Mouse (Mus musculus) stomach, embryonic 15.5 days (tissue): ENCODE data around the gene Chd9. TPM values are rescaled to one million over a fixed set of nuclear protein-coding genes. Genes with fewer than 3 reads are reported as not detected.
A peak's percentile ranks its signal among the peaks of the same experiment; 100 is the strongest.

Experiments
- ATAC-seq: fragments of 200-750 bp; cut with Nextera tagmentation; 2 replicates; pipeline ENCODE4 v1.8.0; 2017; ENCODE audit warnings: low read depth, moderate number of reproducible peaks, moderate TSS enrichment; ENCODE audit not compliant: insufficient read depth, low FRiP score
- H3K27ac ChIP-seq: fragments of 300-500 bp; sonication (generic); 2 replicates; pipeline ENCODE4 v1.5.1; 2015; ENCODE audit warnings: mild to moderate bottlenecking, inconsistent platforms
- H3K27me3 ChIP-seq: fragments of 300-500 bp; sonication (generic); replicated peaks from 2 replicates; pipeline ENCODE4 v1.6.1; 2015; ENCODE audit warnings: inconsistent platforms
- H3K36me3 ChIP-seq: fragments of 300-500 bp; sonication (generic); 2 replicates; pipeline ENCODE4 v1.6.1; 2015; ENCODE audit warnings: inconsistent platforms
- H3K4me1 ChIP-seq: fragments of 300-500 bp; sonication (generic); 2 replicates; pipeline ENCODE4 v1.6.1; 2015; ENCODE audit warnings: inconsistent platforms
- H3K4me2 ChIP-seq: fragments of 300-500 bp; sonication (generic); 2 replicates; pipeline ENCODE4 v1.6.1; 2015; ENCODE audit warnings: mild to moderate bottlenecking, inconsistent platforms
- H3K4me3 ChIP-seq: fragments of 300-500 bp; sonication (generic); replicated peaks from 2 replicates; pipeline ENCODE4 v1.5.1; 2015; ENCODE audit warnings: inconsistent platforms
- H3K9ac ChIP-seq: fragments of 300-500 bp; sonication (generic); 2 replicates; pipeline ENCODE4 v1.6.1; 2015; ENCODE audit warnings: inconsistent platforms
- H3K9me3 ChIP-seq: fragments of 300-500 bp; sonication (generic); 2 replicates; pipeline ENCODE4 v1.6.1; 2016; ENCODE audit warnings: inconsistent platforms
- whole genome bisulfite sequencing: fragments of 180-500 bp; shearing (Covaris S2); methylation state at CpG from one replicate; pipeline ENCODE4 v1.1.7; 2015; 5-methylcytosine and 5-hydroxymethylcytosine counted together
- polyA plus RNA-seq: library from polyadenylated mRNA; unstranded; fragments of >200 nt; fragmentation: Nextera tagmentation; extraction: Ambion mirVana; gene quantifications from 2 replicates; pipeline ENCODE4 v1.2.1, GENCODE M21; 2015

Chd9 gene
- polyA plus RNA-seq, 1 experiment from 2014 or later = 185 TPM

DNA sequence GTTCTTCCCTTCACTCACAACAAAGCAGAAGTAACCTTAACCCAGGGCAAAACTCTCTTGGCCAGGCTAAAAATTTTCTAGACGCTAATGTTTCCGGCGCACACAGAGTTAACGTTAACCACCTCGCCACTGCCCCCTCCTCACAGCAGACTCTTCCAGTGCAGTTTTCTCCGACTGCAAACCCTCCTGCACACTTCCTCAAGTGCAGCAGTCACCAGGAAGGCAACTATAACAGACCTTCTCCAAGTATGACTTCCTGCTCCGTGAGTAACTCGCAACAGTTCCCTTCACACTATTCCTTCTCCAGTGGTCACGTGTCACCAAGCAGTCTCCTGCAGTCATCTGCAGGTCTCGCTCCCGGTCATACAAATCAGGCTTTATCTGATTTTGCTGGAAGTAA is 104.8 kb downstream of the Chd9 start:
- Histone ChIP-seq H3K4me2 (no peak overlapping the region), H3K27me3 (no peaks in the 10 kb centered on the region), H3K4me3 (no peak overlapping the region), H3K9me3 (no peaks in the 10 kb centered on the region), H3K27ac (no peak overlapping the region), H3K4me1 (no peaks in the 10 kb centered on the region; the same call in 1 of the 2 replicates), H3K9ac (no peak overlapping the region), H3K36me3 (peaks cover 15% of the 10 kb centered on the region; the same call in 1 of the 2 replicates)
- no peak for ATAC-seq
- WGBS = 44% methylated on average over 11 of the region's 11 CpGs

DNA sequence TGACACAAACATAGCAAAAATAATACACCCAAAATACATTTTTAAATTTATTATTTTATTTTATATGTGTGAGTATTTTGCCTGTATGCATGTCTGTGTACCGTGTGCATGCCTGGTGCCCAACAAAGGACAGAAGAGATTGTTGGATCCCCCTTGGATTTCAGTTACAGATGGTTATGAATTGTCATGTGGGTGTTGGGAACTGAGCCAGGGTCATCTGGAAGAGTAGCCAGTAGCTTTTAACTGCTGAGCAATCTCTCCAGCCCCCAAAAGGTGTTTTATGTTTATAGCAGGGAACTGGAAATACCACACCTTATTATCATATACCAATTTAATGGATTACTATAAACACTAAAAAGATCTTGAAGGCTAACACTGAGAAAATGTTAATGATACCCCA is 106.6 kb downstream of the Chd9 start:
- Histone ChIP-seq H3K4me1 (no peaks in the 10 kb centered on the region; the same call in 1 of the 2 replicates), H3K36me3 (peaks cover 15% of the 10 kb centered on the region; the same call in 1 of the 2 replicates), H3K9ac (no peak overlapping the region), H3K27me3 (no peaks in the 10 kb centered on the region), H3K4me3 (no peak overlapping the region), H3K27ac (no peak overlapping the region), H3K4me2 (no peak overlapping the region), H3K9me3 (no peaks in the 10 kb centered on the region)
- ATAC-seq = no peak
- 85% methylated on average over 1 of the region's 1 CpGs for WGBS

DNA sequence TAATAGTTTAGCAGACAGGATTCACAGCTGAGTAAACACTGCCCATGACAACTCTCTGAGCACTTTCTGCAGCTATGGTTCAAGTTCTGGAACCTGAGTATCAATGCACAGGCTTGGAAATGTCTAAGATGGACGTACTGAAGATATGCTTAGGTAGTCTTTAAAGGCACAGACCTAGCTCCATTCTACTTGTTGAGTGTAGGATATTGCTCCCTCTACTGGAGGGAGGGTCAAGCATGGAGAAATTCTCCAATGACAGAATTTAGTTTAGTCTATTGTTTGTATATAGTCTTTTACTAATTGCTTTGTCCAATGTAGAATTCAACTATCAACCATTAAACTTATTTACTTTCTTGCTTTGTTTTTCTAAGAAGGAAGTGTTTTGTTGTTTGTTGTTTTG is 108.7 kb downstream of the Chd9 start:
- Histone ChIP-seq H3K27me3 (no peaks in the 10 kb centered on the region), H3K36me3 (peaks cover 15% of the 10 kb centered on the region; the same call in 1 of the 2 replicates), H3K4me1 (no peaks in the 10 kb centered on the region; the same call in 1 of the 2 replicates), H3K4me3 (no peak overlapping the region), H3K9ac (no peak overlapping the region), H3K9me3 (no peaks in the 10 kb centered on the region), H3K27ac (no peak overlapping the region), H3K4me2 (no peak overlapping the region)
- WGBS = 71% methylated on average over 1 of the region's 1 CpGs
- ATAC-seq = no peak

DNA sequence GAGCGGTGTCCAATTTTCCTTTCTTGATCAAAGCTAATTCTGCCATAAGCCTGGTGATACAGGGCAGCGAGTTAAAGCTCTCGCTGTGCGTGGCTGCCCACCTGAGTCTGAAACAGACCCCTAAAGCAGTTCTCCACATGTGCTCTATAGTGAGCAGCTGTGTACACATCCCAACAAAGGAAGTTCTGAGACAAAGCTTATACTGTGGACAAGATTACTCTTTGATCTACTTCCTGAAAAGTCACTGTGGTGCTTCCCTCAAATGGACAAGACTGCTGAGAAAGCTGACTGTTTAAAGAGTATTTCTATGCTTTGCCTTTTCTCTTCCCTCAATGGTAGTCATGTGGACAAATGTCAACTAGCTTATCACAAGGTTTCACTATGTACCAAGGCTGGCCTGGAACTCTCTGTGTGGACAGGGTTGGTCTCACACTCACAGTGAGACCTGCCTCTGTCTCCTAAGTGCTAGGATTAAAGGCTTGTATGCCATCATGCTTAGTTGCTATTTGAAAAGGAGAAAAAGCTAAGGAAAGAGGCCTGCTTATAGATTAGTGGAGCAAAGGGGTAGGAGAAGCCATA is 110.3 kb downstream of the Chd9 start:
- Histone ChIP-seq H3K4me3 (no peak overlapping the region), H3K36me3 (0 out of 2 replicates have a peak, but pooled peaks cover 9% of the 10 kb centered on the region), H3K9ac (no peak overlapping the region), H3K27me3 (no peaks in the 10 kb centered on the region), H3K9me3 (no peaks in the 10 kb centered on the region), H3K27ac (no peak overlapping the region), H3K4me2 (no peak overlapping the region), H3K4me1 (no peaks in the 10 kb centered on the region; the same call in 1 of the 2 replicates)
- WGBS = 74% methylated on average over 4 of the region's 4 CpGs
- ATAC-seq = peak; percentile 79

DNA sequence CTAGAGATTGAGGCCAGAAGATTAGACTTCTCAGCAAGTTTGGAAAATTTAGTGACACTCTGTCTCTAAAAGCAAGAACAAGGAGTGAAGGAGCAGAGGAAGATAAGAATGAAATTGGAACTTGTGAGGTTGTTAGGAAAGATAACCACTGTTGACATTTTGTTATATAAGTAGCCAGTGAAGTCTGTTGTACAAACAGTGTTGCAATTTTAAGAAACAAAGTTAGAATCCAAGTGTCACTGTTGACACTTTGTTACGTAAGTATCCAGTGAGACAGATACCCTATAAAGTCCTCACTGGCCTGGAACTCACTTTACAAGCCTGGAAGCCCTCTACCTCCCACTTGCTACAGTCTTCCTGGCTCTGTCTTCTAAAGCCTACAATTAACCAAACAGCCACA is 111.7 kb downstream of the Chd9 start:
- Histone ChIP-seq H3K36me3 (0 out of 2 replicates have a peak, but pooled peaks cover 9% of the 10 kb centered on the region), H3K9ac (no peak overlapping the region), H3K4me2 (no peak overlapping the region), H3K27ac (no peak overlapping the region), H3K9me3 (no peaks in the 10 kb centered on the region), H3K4me3 (no peak overlapping the region), H3K27me3 (no peaks in the 10 kb centered on the region), H3K4me1 (no peaks in the 10 kb centered on the region; the same call in 1 of the 2 replicates)
- 90% methylated on average over 1 of the region's 1 CpGs for WGBS
- ATAC-seq = no peak

DNA sequence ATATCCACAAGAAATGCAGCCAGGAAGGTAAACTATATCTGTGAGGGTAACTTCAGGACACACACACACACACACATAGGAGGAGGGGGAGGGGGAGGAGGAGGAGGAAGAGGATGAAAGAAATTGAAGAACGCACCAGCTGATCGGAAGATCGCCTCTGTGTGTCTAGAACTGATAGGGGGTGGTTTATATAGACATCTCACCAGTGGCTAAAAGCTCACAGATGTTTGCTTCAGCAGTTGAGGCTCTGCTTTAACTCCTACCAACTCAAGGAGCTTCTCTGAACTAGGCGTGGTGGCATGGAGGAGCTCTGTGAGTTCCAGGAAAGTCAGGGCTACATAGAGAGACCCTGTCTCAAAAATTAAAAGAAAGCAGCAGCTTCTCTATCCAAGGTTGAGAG is 115.6 kb downstream of the Chd9 start:
- no peaks in the 10 kb centered on the region for H3K9me3 ChIP-seq
- H3K4me3 ChIP-seq = no peak overlapping the region
- H3K4me2 ChIP-seq = no peak overlapping the region
- no peak for ATAC-seq
- H3K36me3 ChIP-seq = no peaks in the 10 kb centered on the region
- WGBS = 78% methylated on average over 4 of the region's 4 CpGs
- H3K27ac ChIP-seq = no peak overlapping the region
- H3K9ac ChIP-seq = no peak overlapping the region
- H3K4me1 ChIP-seq = no peaks in the 10 kb centered on the region; the same call in 1 of the 2 replicates
- no peaks in the 10 kb centered on the region for H3K27me3 ChIP-seq

DNA sequence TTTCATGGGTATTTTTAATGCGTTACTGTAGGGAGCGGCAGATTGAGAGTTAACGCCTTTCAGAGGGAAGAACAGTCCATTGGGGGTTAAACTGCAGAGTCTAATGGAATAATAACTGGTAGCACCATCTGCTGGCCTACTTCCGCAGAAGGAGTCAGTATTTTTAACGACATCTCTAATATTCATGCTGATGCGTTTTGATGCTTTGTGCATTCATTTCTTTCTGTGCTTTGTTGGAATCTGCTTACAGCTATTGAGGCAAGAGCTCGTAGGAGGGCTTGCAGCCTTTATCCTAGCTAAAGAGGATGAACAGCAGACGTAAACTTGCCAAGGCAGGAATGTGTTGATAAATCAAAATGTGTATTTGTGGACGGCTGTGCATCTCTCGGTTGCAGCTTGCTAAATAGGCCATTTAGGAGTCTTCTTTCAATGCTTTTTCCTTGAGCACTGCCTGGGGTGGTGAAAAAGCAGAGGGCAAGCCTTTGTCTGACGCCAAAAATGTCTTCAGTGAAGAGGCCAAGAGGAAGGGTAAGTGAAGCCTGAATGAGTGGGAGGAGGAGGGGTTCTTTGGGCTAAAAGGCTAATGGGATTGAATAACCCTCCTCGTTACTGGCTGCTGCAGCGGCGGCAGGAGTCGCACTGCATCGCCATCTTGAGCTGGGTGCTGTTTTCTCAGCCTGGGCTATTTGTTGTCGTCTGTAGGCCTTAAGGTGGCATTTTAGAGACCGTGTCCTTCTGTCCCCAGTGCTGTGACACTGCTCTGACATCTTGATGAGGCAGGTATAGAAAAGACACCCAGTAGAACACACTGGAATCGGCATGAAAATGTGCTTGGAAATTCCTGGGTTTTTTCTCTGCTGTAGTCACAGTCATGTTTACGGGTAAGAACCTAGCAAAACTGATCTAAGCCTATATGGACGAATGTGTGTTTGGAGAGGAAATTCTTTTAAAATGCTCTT is 126.9 kb downstream of the Chd9 start:
- H3K4me3 ChIP-seq = peak overlapping the region; percentile 46
- ATAC-seq = peak; percentile 87
- peak overlapping the region; percentile 63 for H3K4me2 ChIP-seq
- no peaks in the 10 kb centered on the region for H3K9me3 ChIP-seq
- 0 out of 2 replicates have a peak, but pooled peaks cover 3% of the 10 kb centered on the region for H3K4me1 ChIP-seq
- WGBS = under 1% methylated on average over 21 of the region's 21 CpGs
- no peaks in the 10 kb centered on the region for H3K36me3 ChIP-seq
- no peaks in the 10 kb centered on the region for H3K27me3 ChIP-seq
- H3K9ac ChIP-seq = peak overlapping the region; percentile 17; the same call in 1 of the 2 replicates
- peak overlapping the region; percentile 94 for H3K27ac ChIP-seq

DNA sequence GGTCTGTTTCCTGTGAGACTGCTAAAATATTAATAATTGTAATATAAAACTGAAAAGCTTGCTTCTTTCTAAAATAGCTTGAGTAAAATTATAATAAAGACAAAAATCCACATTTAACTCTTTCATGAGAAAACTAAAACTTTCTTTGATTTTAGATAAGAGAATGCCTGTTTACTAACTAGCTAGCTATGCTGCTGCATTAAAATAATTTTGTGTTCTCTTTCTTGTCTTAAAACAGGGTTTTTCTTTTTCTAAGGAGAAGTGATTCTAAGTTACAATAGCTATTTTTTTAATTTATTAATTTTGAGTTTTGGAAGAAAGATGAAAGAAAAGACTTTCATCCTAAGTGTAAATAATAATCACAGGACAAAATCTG is 127.6 kb downstream of the Chd9 start:
- ATAC-seq = no peak
- Histone ChIP-seq H3K27ac (peak overlapping the region; percentile 94), H3K27me3 (no peaks in the 10 kb centered on the region), H3K4me2 (peak overlapping the region; percentile 63), H3K36me3 (no peaks in the 10 kb centered on the region), H3K4me3 (peak overlapping the region; percentile 46), H3K4me1 (0 out of 2 replicates have a peak, but pooled peaks cover 3% of the 10 kb centered on the region), H3K9me3 (no peaks in the 10 kb centered on the region), H3K9ac (no peak overlapping the region)

DNA sequence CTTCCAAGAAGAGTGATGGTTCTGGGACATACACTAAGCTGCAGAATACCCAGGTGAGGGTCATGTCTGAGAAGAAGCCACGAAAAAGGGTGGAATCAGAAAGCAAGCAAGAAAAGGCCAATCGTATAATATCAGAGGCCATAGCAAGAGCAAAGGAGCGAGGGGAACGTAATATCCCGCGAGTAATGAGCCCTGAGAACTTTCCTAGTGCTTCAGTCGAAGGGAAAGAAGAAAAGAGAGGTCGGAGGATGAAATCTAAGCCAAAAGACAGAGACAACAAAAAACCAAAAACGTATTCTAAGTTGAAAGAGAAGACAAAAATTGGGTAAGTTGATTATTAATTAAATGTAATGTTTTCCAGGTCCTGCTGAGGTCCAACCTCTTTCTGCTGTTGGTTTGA is 128.2 kb downstream of the Chd9 start:
- Histone ChIP-seq H3K4me2 (peak overlapping the region; percentile 55), H3K9ac (no peak overlapping the region), H3K27me3 (no peaks in the 10 kb centered on the region), H3K27ac (no peak overlapping the region), H3K36me3 (no peaks in the 10 kb centered on the region), H3K9me3 (no peaks in the 10 kb centered on the region), H3K4me3 (peak overlapping the region; percentile 27), H3K4me1 (0 out of 2 replicates have a peak, but pooled peaks cover 3% of the 10 kb centered on the region)
- no peak for ATAC-seq
- WGBS = 49% methylated on average over 9 of the region's 9 CpGs

DNA sequence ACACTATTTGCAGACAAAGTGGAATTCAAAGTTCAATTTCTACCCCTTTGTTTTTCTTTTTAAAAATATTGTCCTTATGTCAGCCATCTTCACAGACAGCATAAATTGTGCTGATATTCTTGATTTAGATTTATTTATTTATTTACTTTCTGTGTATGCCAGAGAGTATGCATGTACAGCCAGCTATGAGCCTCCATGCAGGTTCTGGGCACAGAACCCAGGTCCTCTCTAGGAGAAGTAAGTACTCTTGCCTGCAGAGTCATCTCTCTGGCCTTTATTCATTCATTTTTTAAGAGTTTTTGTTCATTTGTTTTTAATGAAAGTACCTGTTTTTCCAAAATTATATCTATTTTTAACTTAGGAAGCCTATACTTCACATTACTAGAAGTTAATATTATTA is 129.6 kb downstream of the Chd9 start:
- Histone ChIP-seq H3K27me3 (no peaks in the 10 kb centered on the region), H3K36me3 (no peaks in the 10 kb centered on the region), H3K9me3 (no peaks in the 10 kb centered on the region), H3K4me3 (no peak overlapping the region), H3K27ac (no peak overlapping the region), H3K4me1 (0 out of 2 replicates have a peak, but pooled peaks cover 3% of the 10 kb centered on the region), H3K9ac (no peak overlapping the region), H3K4me2 (peak overlapping the region; percentile 10; the same call in 1 of the 2 replicates)
- ATAC-seq = no peak

DNA sequence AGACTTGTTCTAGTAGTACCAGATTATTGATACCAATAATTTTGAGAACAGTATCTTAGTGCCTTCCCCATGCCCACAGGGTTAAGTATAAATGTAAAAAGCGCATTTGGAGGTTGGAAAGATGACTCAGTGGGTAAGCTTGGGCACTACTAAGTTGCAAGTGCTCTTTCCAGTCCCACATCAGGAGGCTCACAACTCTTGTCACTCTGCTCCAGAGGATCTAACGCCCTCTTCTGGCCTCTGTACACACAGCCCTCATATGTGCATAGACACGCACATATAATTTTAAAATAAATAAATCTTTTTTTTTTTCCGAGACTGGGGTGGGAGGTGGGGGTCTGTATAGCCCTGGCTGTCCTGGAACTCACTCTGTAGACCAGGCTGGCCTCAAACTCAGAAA is 131.6 kb downstream of the Chd9 start:
- no peaks in the 10 kb centered on the region for H3K9me3 ChIP-seq
- H3K4me2 ChIP-seq = no peak overlapping the region
- H3K36me3 ChIP-seq = no peaks in the 10 kb centered on the region
- WGBS = 88% methylated on average over 4 of the region's 4 CpGs
- no peak for ATAC-seq
- no peak overlapping the region for H3K9ac ChIP-seq
- H3K27me3 ChIP-seq = no peaks in the 10 kb centered on the region
- H3K4me1 ChIP-seq = 0 out of 2 replicates have a peak, but pooled peaks cover 3% of the 10 kb centered on the region
- H3K4me3 ChIP-seq = no peak overlapping the region
- H3K27ac ChIP-seq = no peak overlapping the region

DNA sequence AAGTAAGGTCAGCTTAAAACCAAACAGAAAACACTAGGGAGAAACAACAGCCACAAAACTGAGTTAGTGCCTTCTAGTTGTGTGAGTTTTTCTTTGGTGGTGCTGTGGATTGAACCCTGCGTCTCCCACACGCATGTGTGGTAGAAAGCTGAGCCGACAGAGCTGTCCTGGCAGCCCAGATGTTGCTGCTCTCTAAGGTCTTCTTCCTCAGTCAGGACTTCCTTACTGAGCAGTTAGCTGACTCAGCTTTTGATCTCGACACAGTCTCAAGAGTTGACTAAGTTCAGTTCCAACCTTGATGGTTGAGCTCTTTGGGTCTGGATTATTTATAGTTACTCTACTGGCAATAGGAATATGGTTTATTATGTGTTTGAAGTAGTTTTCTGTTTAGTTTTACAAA is 133.5 kb downstream of the Chd9 start:
- Histone ChIP-seq H3K4me3 (no peak overlapping the region), H3K27ac (no peak overlapping the region), H3K4me2 (no peak overlapping the region), H3K27me3 (no peaks in the 10 kb centered on the region), H3K4me1 (no peaks in the 10 kb centered on the region), H3K9me3 (no peaks in the 10 kb centered on the region), H3K9ac (no peak overlapping the region), H3K36me3 (no peaks in the 10 kb centered on the region)
- ATAC-seq = no peak
- 69% methylated on average over 4 of the region's 4 CpGs for WGBS
